Mouse (Mus musculus) G1E (cell line): ENCODE data around the gene C130032M10Rik. TPM values are rescaled to one million over a fixed set of nuclear protein-coding genes. Genes with fewer than 3 reads are reported as not detected.

Source experiments
- ATAC-seq: 2 replicates; pipeline ENCODE4 v1.8.0; 2016; ENCODE audit warnings: mild to moderate bottlenecking; ENCODE audit not compliant: insufficient number of reproducible peaks, poor library complexity, low FRiP score, severe bottlenecking; ENCODE audit errors: extremely low read depth
- DNase-seq: peaks from one replicate; pipeline ENCODE4 v3.0.0; 2012; ENCODE audit warnings: low spot score
- H3K27me3 ChIP-seq: 2 replicates; pipeline ENCODE4 v1.6.1; 2012; ENCODE audit warnings: mild to moderate bottlenecking, low read length, inconsistent platforms; ENCODE audit not compliant: insufficient read depth
- H3K36me3 ChIP-seq: replicated peaks from 2 replicates; pipeline ENCODE3; 2012; ENCODE audit warnings: mild to moderate bottlenecking, inconsistent platforms
- H3K4me1 ChIP-seq: 2 replicates; pipeline ENCODE4 v1.6.1; 2012; ENCODE audit warnings: low read depth, low read length, inconsistent platforms, mixed read lengths; ENCODE audit not compliant: insufficient read depth
- H3K4me3 ChIP-seq: 2 replicates; pipeline ENCODE4 v1.5.1; 2012; ENCODE audit warnings: low read depth, mild to moderate bottlenecking, inconsistent platforms, low read length, moderate library complexity, mixed read lengths
- H3K9me3 ChIP-seq: replicated peaks from 2 replicates; pipeline ENCODE4 v1.6.1; 2012; ENCODE audit warnings: inconsistent platforms
- CTCF ChIP-seq: IDR thresholded peaks from 2 replicates; pipeline ENCODE4 v1.5.1; 2012; ENCODE audit warnings: low read depth, low read length, inconsistent platforms, mixed read lengths
- GATA1 ChIP-seq: IDR thresholded peaks from 2 replicates; pipeline ENCODE4 v1.6.1; 2012; ENCODE audit warnings: borderline replicate concordance, low read length, inconsistent platforms, mixed read lengths
- GATA2 ChIP-seq: IDR thresholded peaks from 2 replicates; pipeline ENCODE4 v1.6.1; 2012; ENCODE audit warnings: low read depth, low read length, inconsistent platforms, borderline replicate concordance
- POLR2AphosphoS5 ChIP-seq: IDR thresholded peaks from 2 replicates; pipeline ENCODE4 v1.6.1; 2012; ENCODE audit warnings: low read depth, low read length, inconsistent platforms; ENCODE audit not compliant: insufficient replicate concordance
- TAL1 ChIP-seq: conservative IDR thresholded peaks from 2 replicates; pipeline ENCODE4 v1.6.1; 2012; ENCODE audit warnings: low read depth, low read length, inconsistent platforms, mixed read lengths
- polyA plus RNA-seq: library from polyadenylated mRNA; stranded (reverse); fragments of >175 nt; gene quantifications from 2 replicates; pipeline ENCODE4 v1.2.3, GENCODE M21; 2012
- total RNA-seq, 2 experiments: library from RNA; stranded (forward) in 1 of 2; stranded (reverse) in 1 of 2; fragments of 200-1000 nt in 1 of 2; fragments of >200 nt in 1 of 2; fragmentation: Nextera tagmentation in 1 of 2; gene quantifications; 2 replicates each; pipeline ENCODE4 v1.2.3; 2014 to 2017

C130032M10Rik gene
- total and polyA plus RNA-seq, 3 experiments = not detected

- ATAC-seq = no peak
- Histone ChIP-seq H3K27me3 (no peaks in the 10 kb centered on the region), H3K4me1 (no peaks in the 10 kb centered on the region), H3K36me3 (no peaks in the 10 kb centered on the region), H3K9me3 (no peaks in the 10 kb centered on the region), H3K4me3 (no peak overlapping the region)
- no peak for DNase-seq
- no peak for TF ChIP-seq TAL1
- TF ChIP-seq GATA2 = no peak
- TF ChIP-seq POLR2AphosphoS5 = no peak
- TF ChIP-seq CTCF = no peak
- no peak for TF ChIP-seq GATA1
Observed at GRCm38 (mm10) chr9:114550033-114550432, 34.5 kb downstream of the C130032M10Rik start.

DNA sequence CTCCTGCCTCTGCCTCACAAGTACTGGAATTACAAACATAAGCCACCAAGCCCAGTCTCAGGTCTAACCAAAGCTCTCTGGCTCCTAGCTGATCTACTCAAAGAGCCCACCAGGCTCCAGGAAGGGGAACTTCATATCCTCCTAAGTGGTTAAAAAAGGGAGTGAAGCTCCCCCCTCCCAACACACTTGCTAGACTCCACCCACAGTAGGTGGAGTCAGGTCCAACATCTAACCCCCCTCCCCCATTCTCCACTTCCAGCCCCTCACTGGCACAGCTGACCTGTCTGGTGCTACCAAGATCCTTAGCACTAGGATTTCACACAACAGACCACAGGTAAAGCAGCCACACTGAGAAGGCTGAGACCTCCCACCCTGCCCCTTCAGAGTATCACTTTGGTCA, 38.3 kb downstream of the C130032M10Rik start:
- Histone ChIP-seq H3K9me3 (no peaks in the 10 kb centered on the region), H3K4me1 (no peaks in the 10 kb centered on the region), H3K4me3 (no peak overlapping the region), H3K36me3 (no peaks in the 10 kb centered on the region), H3K27me3 (no peaks in the 10 kb centered on the region)
- ATAC-seq = no peak
- no peak for DNase-seq
- no peak for TF ChIP-seq TAL1
- TF ChIP-seq CTCF = no peak
- no peak for TF ChIP-seq GATA1
- TF ChIP-seq POLR2AphosphoS5 = no peak
- TF ChIP-seq GATA2 = no peak

GRCm38 (mm10) chr9:114554355-114554979, 39.0 kb downstream of the C130032M10Rik start:
- H3K4me3 ChIP-seq = no peak overlapping the region
- no peak for DNase-seq
- H3K27me3 ChIP-seq = no peaks in the 10 kb centered on the region
- no peaks in the 10 kb centered on the region for H3K4me1 ChIP-seq
- TF ChIP-seq CTCF = no peak
- no peak for TF ChIP-seq GATA2
- no peak for TF ChIP-seq GATA1
- TF ChIP-seq POLR2AphosphoS5 = no peak
- no peak for TF ChIP-seq TAL1
- H3K9me3 ChIP-seq = no peaks in the 10 kb centered on the region
- ATAC-seq = no peak
- no peaks in the 10 kb centered on the region for H3K36me3 ChIP-seq

- TF ChIP-seq GATA1 (no peak), POLR2AphosphoS5 (no peak), CTCF (no peak), TAL1 (no peak), GATA2 (no peak)
- ATAC-seq = no peak
- DNase-seq = no peak
- Histone ChIP-seq H3K4me1 (no peaks in the 10 kb centered on the region), H3K4me3 (no peak overlapping the region), H3K9me3 (peaks cover 6% of the 10 kb centered on the region), H3K36me3 (no peaks in the 10 kb centered on the region), H3K27me3 (peaks cover 3% of the 10 kb centered on the region; the same call in 1 of the 2 replicates)
Observed at GRCm38 (mm10) chr9:114556276-114556855, 40.9 kb downstream of the C130032M10Rik start.

- Histone ChIP-seq H3K36me3 (no peaks in the 10 kb centered on the region), H3K4me3 (no peak overlapping the region), H3K27me3 (peaks cover 3% of the 10 kb centered on the region; the same call in 1 of the 2 replicates), H3K9me3 (peaks cover 10% of the 10 kb centered on the region), H3K4me1 (no peaks in the 10 kb centered on the region)
- no peak for DNase-seq
- no peak for ATAC-seq
- TF ChIP-seq GATA1 (no peak), POLR2AphosphoS5 (no peak), GATA2 (no peak), TAL1 (no peak), CTCF (no peak)
Observed at GRCm38 (mm10) chr9:114557086-114557485, 41.6 kb downstream of the C130032M10Rik start.

DNA sequence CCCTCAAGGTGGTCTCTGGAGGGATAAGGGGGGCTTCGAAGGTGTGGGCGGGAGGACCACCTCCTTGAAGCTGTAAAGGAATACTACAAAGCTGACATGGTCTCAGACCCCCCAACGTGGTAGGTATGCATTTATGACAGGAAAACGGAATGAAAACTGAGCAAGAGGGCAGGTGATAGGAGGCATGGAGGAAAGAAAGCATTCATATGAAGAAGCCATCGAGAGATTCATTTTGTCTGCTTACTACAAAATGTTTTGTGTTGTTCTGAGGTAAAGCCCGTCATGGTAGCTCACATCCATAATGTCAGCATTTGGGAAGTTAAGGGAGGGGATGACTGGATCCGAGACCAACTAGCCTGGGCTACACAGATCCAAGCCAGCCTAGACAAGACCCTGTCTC, 44.6 kb downstream of the C130032M10Rik start:
- Histone ChIP-seq H3K36me3 (no peaks in the 10 kb centered on the region), H3K27me3 (peaks cover 3% of the 10 kb centered on the region; the same call in 1 of the 2 replicates), H3K4me1 (no peaks in the 10 kb centered on the region), H3K4me3 (no peak overlapping the region), H3K9me3 (peaks cover 35% of the 10 kb centered on the region)
- ATAC-seq = no peak
- DNase-seq = no peak
- TF ChIP-seq CTCF (no peak), GATA2 (no peak), POLR2AphosphoS5 (no peak), TAL1 (no peak), GATA1 (no peak)
